Mouse (Mus musculus) brain, embryonic 14.5 days (tissue): ENCODE measurements around the gene Tns4.

Experiments
- CTCF ChIP-seq: fragments of 200-500 bp; IDR thresholded peaks from 2 replicates; pipeline ENCODE4 v1.5.1; 2012; ENCODE audit warnings: inconsistent platforms, mild to moderate bottlenecking, moderate library complexity, borderline replicate concordance; ENCODE audit not compliant: insufficient read depth, insufficient read length; ENCODE audit errors: extremely low read depth
- POLR2A ChIP-seq: fragments of 200-500 bp; IDR thresholded peaks from 2 replicates; pipeline ENCODE4 v1.6.1; 2012; ENCODE audit warnings: mild to moderate bottlenecking, inconsistent platforms, borderline replicate concordance; ENCODE audit not compliant: poor library complexity, insufficient read depth, insufficient read length, severe bottlenecking; ENCODE audit errors: extremely low read depth

GRCm38 (mm10) chr11:99023094-99023493 is 66.0 kb downstream of the Tns4 start:
- TF ChIP-seq CTCF (no peak), POLR2A (no peak)
